Mouse (Mus musculus) embryonic facial prominence, embryonic 11.5 days (tissue): ENCODE data around the gene Olfr458. TPM values are rescaled to one million over a fixed set of nuclear protein-coding genes. Genes with fewer than 3 reads are reported as not detected.
A peak's percentile ranks its signal among the peaks of the same experiment; 100 is the strongest.
"Not testable (repeated sequence)": the region's sequence is repeated elsewhere in the genome, so short reads cannot be mapped to it uniquely, and the experiment has no call there.

Experiments used
- ATAC-seq: fragments of 200-750 bp; cut with Nextera tagmentation; replicated peaks from 2 replicates; pipeline ENCODE4 v1.8.0; 2017; ENCODE audit warnings: low read depth; ENCODE audit not compliant: insufficient number of reproducible peaks, low FRiP score, low TSS enrichment
- DNase-seq: peaks from one replicate; pipeline ENCODE4 v3.0.0-alpha.2; 2015; ENCODE audit warnings: low spot score
- H3K27ac ChIP-seq: fragments of 300-500 bp; sonication (generic); replicated peaks from 2 replicates; pipeline ENCODE4 v1.5.1; 2014; ENCODE audit warnings: mild to moderate bottlenecking, low read depth, low read length, control low read depth
- H3K27me3 ChIP-seq: fragments of 300-500 bp; sonication (generic); 2 replicates; pipeline ENCODE4 v1.6.1; 2014; ENCODE audit warnings: mild to moderate bottlenecking, low read length, moderate library complexity, mixed read lengths; ENCODE audit not compliant: control insufficient read depth, insufficient read depth
- H3K36me3 ChIP-seq: fragments of 300-500 bp; sonication (generic); replicated peaks from 2 replicates; pipeline ENCODE4 v1.6.1; 2014; ENCODE audit warnings: low read depth, mild to moderate bottlenecking, low read length, moderate library complexity, mixed read lengths; ENCODE audit not compliant: control insufficient read depth, insufficient read depth
- H3K4me1 ChIP-seq: fragments of 300-500 bp; sonication (generic); 2 replicates; pipeline ENCODE4 v1.6.1; 2014; ENCODE audit warnings: low read length, mixed read lengths; ENCODE audit not compliant: control insufficient read depth, insufficient read depth
- H3K4me2 ChIP-seq: fragments of 300-500 bp; sonication (generic); 2 replicates; pipeline ENCODE4 v1.6.1; 2014; ENCODE audit warnings: low read depth, mild to moderate bottlenecking, control low read depth, low read length, moderate library complexity
- H3K4me3 ChIP-seq: fragments of 300-500 bp; sonication (generic); 2 replicates; pipeline ENCODE4 v1.5.1; 2014; ENCODE audit warnings: low read depth, low read length, control low read depth
- H3K9ac ChIP-seq: fragments of 300-500 bp; sonication (generic); replicated peaks from 2 replicates; pipeline ENCODE4 v1.6.1; 2014; ENCODE audit warnings: mild to moderate bottlenecking, control low read depth, low read length
- H3K9me3 ChIP-seq: fragments of 300-500 bp; sonication (generic); replicated peaks from 2 replicates; pipeline ENCODE4 v1.6.1; 2016; ENCODE audit warnings: mild to moderate bottlenecking, low read length, inconsistent platforms, mixed read lengths; ENCODE audit not compliant: control insufficient read depth
- WGBS: fragments of 180-500 bp; shearing (Covaris S2); extraction: QIAGEN DNeasy Blood & Tissue Kit; methylation state at CpG from one replicate; pipeline ENCODE4 v1.1.7; 2014; 5-methylcytosine and 5-hydroxymethylcytosine counted together
- polyA plus RNA-seq: library from polyadenylated mRNA; unstranded; fragments of >200 nt; fragmentation: Nextera tagmentation; extraction: Ambion mirVana; gene quantifications from 2 replicates; pipeline ENCODE4 v1.2.1, GENCODE M21; 2014

The Olfr458 gene
- polyA plus RNA-seq, 1 experiment from 2014 or later: not detected

DNA sequence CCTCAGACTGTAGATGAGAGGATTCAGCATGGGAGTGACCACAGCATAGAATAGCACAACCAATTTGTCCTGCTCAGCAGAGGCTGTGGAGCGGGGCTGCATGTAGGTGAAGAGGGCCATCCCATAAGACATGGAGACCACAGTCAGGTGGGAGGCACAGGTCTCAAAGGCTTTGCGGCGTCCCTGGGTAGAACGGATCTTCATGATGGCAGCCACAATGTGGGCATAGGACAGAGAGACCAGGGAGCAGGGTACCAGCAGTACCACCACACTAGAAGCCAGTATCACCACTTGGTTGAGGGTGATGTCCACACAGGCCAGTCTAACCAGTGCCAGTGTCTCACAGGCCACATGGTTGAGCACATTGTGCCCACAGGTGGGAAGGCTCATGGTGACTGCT, 6.3 kb upstream of the Olfr458 start:
- not testable (repeated sequence) for H3K4me1 ChIP-seq, H3K36me3 ChIP-seq, H3K9me3 ChIP-seq, H3K27me3 ChIP-seq, H3K4me3 ChIP-seq, H3K27ac ChIP-seq, DNase-seq, H3K9ac ChIP-seq, H3K4me2 ChIP-seq
- 0 out of 2 replicates have a peak, but pooled peaks have one; percentile 6 for ATAC-seq
- WGBS: 96% methylated on average over 4 of the region's 4 CpGs

DNA sequence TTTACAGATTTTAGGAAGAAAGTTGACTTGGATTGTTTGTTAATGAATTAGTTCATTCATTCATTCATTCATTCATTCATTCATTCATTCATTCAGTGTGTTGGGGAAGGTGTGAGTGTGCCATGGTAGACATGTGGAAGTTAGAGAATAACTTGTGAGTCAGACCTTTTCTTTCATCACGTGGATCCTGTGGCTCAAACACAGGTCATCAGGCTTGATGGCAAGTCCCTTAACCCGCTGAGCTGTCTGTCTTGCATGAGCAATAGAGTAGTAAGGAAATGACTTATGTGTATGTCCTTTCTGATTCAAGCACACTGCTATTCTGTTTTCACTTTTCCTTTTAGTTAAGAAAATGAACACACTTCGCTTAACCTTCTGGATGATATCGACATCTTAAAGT, 5.5 kb upstream of the Olfr458 start:
- H3K9me3 ChIP-seq: no peaks in the 10 kb centered on the region
- H3K27ac ChIP-seq: no peak overlapping the region
- H3K9ac ChIP-seq: no peak overlapping the region
- no peaks in the 10 kb centered on the region for H3K27me3 ChIP-seq
- no peak overlapping the region for H3K4me3 ChIP-seq
- no peak for DNase-seq
- H3K4me2 ChIP-seq: no peak overlapping the region
- no peaks in the 10 kb centered on the region for H3K36me3 ChIP-seq
- no peak for ATAC-seq
- WGBS: 87% methylated on average over 4 of the region's 4 CpGs
- H3K4me1 ChIP-seq: no peaks in the 10 kb centered on the region

DNA sequence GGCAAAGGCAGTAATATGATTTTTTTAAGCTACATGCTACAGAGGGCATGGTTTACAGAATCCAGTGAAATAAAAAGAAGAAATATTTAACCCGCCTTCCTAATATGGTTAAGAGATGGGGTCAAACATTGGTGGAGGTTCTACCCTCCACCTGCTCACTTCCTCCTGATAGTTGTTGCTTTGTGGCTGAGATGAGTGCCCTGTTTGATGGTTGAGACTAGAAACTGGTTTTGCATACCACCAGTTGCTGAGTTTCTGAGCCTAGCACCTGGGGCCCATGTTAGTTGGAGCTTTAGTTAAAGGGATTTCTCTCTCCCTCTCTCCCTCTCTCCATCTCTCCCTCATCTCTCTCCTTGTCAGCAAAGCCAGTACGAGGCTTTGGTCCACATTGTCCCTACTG, 17.6 kb downstream of the Olfr458 start:
- Histone ChIP-seq H3K4me3 (no peak overlapping the region), H3K4me1 (no peaks in the 10 kb centered on the region), H3K9ac (no peak overlapping the region), H3K36me3 (no peaks in the 10 kb centered on the region), H3K9me3 (no peaks in the 10 kb centered on the region), H3K4me2 (no peak overlapping the region), H3K27ac (no peak overlapping the region), H3K27me3 (no peaks in the 10 kb centered on the region)
- no peak for DNase-seq
- no peak for ATAC-seq
- WGBS: 84% methylated on average over 2 of the region's 2 CpGs

DNA sequence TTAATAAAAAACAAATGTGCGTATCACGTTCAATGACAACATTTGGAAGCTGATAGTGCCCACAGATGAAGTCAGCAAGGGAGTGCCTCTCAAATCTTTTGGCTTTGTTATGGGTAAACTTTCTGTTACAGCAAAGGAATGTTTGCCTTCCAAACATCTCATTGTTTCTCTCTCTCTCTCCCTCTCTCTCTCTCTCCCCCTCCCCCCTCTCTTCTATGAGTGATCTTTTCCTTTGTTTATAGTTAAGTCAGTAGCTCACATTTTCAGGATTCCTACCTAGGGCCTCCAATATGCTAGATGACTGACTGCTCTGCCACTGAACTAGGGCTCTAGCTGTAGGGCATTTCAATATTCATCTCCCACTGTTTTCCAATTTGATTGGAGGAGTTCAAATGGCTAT, 20.5 kb downstream of the Olfr458 start:
- DNase-seq: no peak
- Histone ChIP-seq H3K4me1 (no peaks in the 10 kb centered on the region), H3K4me2 (no peak overlapping the region), H3K9me3 (no peaks in the 10 kb centered on the region), H3K27ac (no peak overlapping the region), H3K9ac (no peak overlapping the region), H3K27me3 (no peaks in the 10 kb centered on the region), H3K4me3 (no peak overlapping the region), H3K36me3 (no peaks in the 10 kb centered on the region)
- ATAC-seq: no peak
- 80% methylated on average over 2 of the region's 2 CpGs for WGBS

DNA sequence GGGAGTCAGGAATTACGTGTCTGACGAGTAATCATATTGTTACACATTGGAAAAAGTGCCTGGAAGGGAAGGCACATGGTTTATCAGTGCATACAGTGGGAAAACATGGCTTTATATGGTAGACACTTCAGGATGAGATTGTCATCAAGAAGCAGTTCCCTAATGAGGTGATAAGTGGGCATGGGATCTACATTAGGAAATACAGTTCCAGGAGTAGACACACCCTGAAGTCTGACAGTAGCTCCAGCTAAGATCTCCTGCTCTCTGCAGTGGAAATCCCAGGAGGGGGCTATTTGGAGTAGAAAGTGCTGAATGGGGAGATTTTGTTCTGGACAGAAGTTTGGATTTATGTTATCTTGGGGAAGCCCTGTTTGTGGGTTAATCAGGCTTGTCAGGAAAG, 23.6 kb downstream of the Olfr458 start:
- H3K9me3 ChIP-seq: no peaks in the 10 kb centered on the region
- no peak overlapping the region for H3K4me2 ChIP-seq
- no peaks in the 10 kb centered on the region for H3K36me3 ChIP-seq
- H3K27ac ChIP-seq: no peak overlapping the region
- no peak overlapping the region for H3K9ac ChIP-seq
- no peaks in the 10 kb centered on the region for H3K4me1 ChIP-seq
- H3K4me3 ChIP-seq: no peak overlapping the region
- 71% methylated on average over 2 of the region's 2 CpGs for WGBS
- ATAC-seq: no peak
- no peaks in the 10 kb centered on the region for H3K27me3 ChIP-seq
- DNase-seq: no peak

DNA sequence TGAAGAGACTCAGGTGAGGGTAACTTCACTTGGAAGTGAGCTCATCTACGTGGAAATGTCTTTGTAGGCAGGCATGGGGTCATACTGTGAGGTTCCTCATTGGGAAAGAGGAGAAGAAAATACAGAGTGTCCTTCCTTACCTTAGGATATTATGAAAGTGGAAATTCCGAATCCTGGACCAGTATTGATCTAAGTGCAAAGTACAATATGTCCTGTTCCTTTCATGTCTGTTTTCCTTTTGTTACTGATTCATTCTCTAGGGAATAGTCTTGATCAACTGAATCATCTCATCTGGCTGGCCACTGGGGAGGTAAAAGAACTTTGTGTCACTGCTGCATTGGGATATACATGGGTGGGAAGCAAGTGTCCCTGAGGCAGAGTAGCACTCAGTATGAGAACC, 29.5 kb downstream of the Olfr458 start:
- Histone ChIP-seq H3K36me3 (no peaks in the 10 kb centered on the region), H3K27me3 (no peaks in the 10 kb centered on the region), H3K4me2 (no peak overlapping the region), H3K27ac (no peak overlapping the region), H3K4me1 (no peaks in the 10 kb centered on the region), H3K9ac (no peak overlapping the region), H3K9me3 (no peaks in the 10 kb centered on the region), H3K4me3 (no peak overlapping the region)
- 72% methylated on average over 2 of the region's 2 CpGs for WGBS
- DNase-seq (no peak), ATAC-seq (no peak)

DNA sequence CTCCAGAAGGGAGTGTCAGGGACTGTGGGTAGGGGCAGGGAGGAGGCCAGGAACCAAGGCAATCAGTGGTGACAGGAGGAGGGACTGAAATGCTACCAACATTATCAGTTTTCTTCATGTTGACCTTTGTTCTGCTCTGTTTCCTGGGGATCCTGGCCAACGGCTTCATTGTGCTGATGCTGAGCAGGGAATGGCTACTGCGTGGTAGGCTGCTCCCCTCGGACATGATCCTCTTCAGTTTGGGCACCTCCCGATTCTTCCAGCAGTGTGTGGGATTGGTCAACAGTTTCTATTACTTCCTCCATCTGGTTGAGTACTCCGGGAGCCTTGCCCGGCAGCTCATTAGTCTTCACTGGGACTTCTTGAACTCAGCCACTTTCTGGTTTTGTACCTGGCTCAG, 30.6 kb downstream of the Olfr458 start, which contains the start of gene Tas2r126:
TSS of gene Tas2r126 (plus strand) at position 90 of the 400 bp plus-strand sequence.
- no peak within 1 kb of the TSS for H3K4me3 ChIP-seq
- H3K27ac ChIP-seq: no peak within 1 kb of the TSS
- ATAC-seq: no peak
- H3K4me1 ChIP-seq: no peaks in the 10 kb centered on the region
- H3K36me3 ChIP-seq: no peaks in the 10 kb centered on the region
- no peaks in the 10 kb centered on the region for H3K27me3 ChIP-seq
- WGBS: 88% methylated on average over 6 of the region's 6 CpGs
- DNase-seq: no peak
- H3K9ac ChIP-seq: no peak within 1 kb of the TSS
- no peaks in the 10 kb centered on the region for H3K9me3 ChIP-seq
- no peak within 1 kb of the TSS for H3K4me2 ChIP-seq

DNA sequence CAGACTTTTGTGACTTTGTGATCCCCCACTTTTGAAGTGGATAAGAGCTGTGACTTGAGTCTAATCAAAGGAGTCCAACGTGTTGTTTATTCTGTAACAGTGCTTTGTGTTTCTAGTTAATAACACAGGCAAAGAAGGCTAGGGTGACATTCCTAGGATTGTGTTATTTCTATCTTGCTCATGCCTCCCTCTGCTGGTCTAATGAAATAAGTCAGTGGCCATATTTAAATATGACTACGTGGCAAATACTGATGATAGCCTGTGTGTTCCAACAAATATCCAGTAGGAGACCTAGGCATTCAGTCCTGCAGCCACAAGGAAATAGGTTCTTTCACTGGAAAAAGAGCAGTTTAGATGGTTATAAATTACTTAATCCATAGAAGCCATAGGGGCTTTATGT, 31.4 kb downstream of the Olfr458 start:
- ATAC-seq (no peak), DNase-seq (no peak)
- 67% methylated on average over 2 of the region's 2 CpGs for whole genome bisulfite sequencing
- Histone ChIP-seq H3K4me1 (no peaks in the 10 kb centered on the region), H3K36me3 (no peaks in the 10 kb centered on the region), H3K4me3 (no peak overlapping the region), H3K4me2 (no peak overlapping the region), H3K9me3 (no peaks in the 10 kb centered on the region), H3K9ac (no peak overlapping the region), H3K27ac (no peak overlapping the region), H3K27me3 (no peaks in the 10 kb centered on the region)
